ENCODE assay signal across 9 mouse cellular contexts in genomic region chr15:84891658-84892057, GRCm38 (mm10). TPM values are rescaled to one million over a fixed set of nuclear protein-coding genes. Genes with fewer than 3 reads are reported as not detected.
A peak's percentile ranks its signal among the peaks of the same experiment; 100 is the strongest.
DNase-seq lines count a peak whose midpoint lies in the region; ATAC-seq and TF ChIP-seq lines count a peak whose summit lies in the region.
"Had no signal": no experiment of that assay in that cellular context is flagged by ENCODE, and none has a peak within 500 bp of the region (broad histone marks: within the 10 kb centered on the region; RNA-seq: fewer than 3 reads in every experiment).

No protein-coding gene starts in this region.

- H3K4me3 ChIP-seq in kidney, embryonic 16.5 days (ENCODE audit: low read length) = no peak overlapping the region
- H3K4me3 ChIP-seq in forebrain, embryonic 14.5 days (ENCODE audit: low read depth, low read length) = no peak overlapping the region
- no peak overlapping the region for H3K4me3 ChIP-seq in stomach, postnatal 0 days (ENCODE audit: low read depth, low read length)
- H3K4me3 ChIP-seq: erythroblast, embryonic 14.5 days had no signal

- TF ChIP-seq CTCF in stomach, postnatal 0 days (IDR thresholded peaks at IDR 0.05; ENCODE audit: low read depth) = peak; percentile 90

- no peak for TF ChIP-seq EP300 in stomach, postnatal 0 days (optimal IDR thresholded peaks at IDR 0.05)

- no peak overlapping the region for H3K27ac ChIP-seq in kidney, embryonic 16.5 days (ENCODE audit: low read length)
- no peak overlapping the region for H3K27ac ChIP-seq in forebrain, embryonic 14.5 days (ENCODE audit: low read depth, low read length)
- no peak overlapping the region for H3K27ac ChIP-seq in stomach, postnatal 0 days (replicated peaks)

- peak; percentile 68 for DNase-seq in kidney, adult 18-20 months
- peak; percentile 61 for DNase-seq in c-Kit-positive CD71-negative TER-119-negative erythroid progenitor cells, embryonic 14.5 days (ENCODE audit: low read depth)
- peak; percentile 87 for DNase-seq in forebrain, embryonic 14.5 days (ENCODE audit: low spot score)
- DNase-seq in induced T-regulatory cell, adult 2 months (ENCODE audit: low read depth) = peak; percentile 79
- peak; percentile 72 for DNase-seq in left cerebral cortex, postnatal 4 days
- peak; percentile 21 to 43 for DNase-seq in natural killer cell, adult 2 months (ENCODE audit: low spot score in 2 of 2)
- DNase-seq in stomach, postnatal 0 days (ENCODE audit: low spot score) = peak; percentile 65

- no peaks in the 10 kb centered on the region for H3K36me3 ChIP-seq in kidney, embryonic 16.5 days (ENCODE audit: insufficient read depth, low read length)
- no peaks in the 10 kb centered on the region for H3K36me3 ChIP-seq in forebrain, embryonic 14.5 days (ENCODE audit: control insufficient read depth, insufficient read depth, low read length)
- H3K36me3 ChIP-seq in stomach, postnatal 0 days (ENCODE audit: control insufficient read depth, insufficient read depth, low read length) = no peaks in the 10 kb centered on the region

- H3K9ac ChIP-seq in kidney, embryonic 16.5 days (replicated peaks; ENCODE audit: low read length) = no peak overlapping the region
- no peak overlapping the region for H3K9ac ChIP-seq in forebrain, embryonic 14.5 days (ENCODE audit: low read length)
- H3K9ac ChIP-seq in stomach, postnatal 0 days (ENCODE audit: low read length) = no peak overlapping the region

- 0% methylated on average over 3 of the region's 3 CpGs for WGBS in kidney, embryonic 16.5 days
- 5% methylated on average over 3 of the region's 3 CpGs for WGBS in forebrain, embryonic 14.5 days
- 3% methylated on average over 3 of the region's 3 CpGs for WGBS in stomach, postnatal 0 days

- no peaks in the 10 kb centered on the region for H3K4me1 ChIP-seq in kidney, embryonic 16.5 days (ENCODE audit: insufficient read depth, low read length)
- H3K4me1 ChIP-seq in forebrain, embryonic 14.5 days (ENCODE audit: control insufficient read depth, insufficient read depth, low read length) = peaks cover 2% of the 10 kb centered on the region; the same call in 1 of the 2 replicates
- H3K4me1 ChIP-seq in stomach, postnatal 0 days (replicated peaks; ENCODE audit: control insufficient read depth, insufficient read depth) = no peaks in the 10 kb centered on the region

- no peak overlapping the region for H3K4me2 ChIP-seq in kidney, embryonic 16.5 days (replicated peaks; ENCODE audit: low read depth, low read length)
- H3K4me2 ChIP-seq in forebrain, embryonic 14.5 days (ENCODE audit: low read length) = no peak overlapping the region
- H3K4me2 ChIP-seq in stomach, postnatal 0 days (replicated peaks; ENCODE audit: low read depth) = no peak overlapping the region

- no peak for ATAC-seq in kidney, embryonic 16.5 days (ENCODE audit: low FRiP score, low TSS enrichment)
- peak; percentile 40; the same call in 1 of the 2 replicates for ATAC-seq in forebrain, embryonic 14.5 days
- peak; percentile 53; the same call in 1 of the 2 replicates for ATAC-seq in stomach, postnatal 0 days (ENCODE audit: low FRiP score, low TSS enrichment)

- H3K27me3 ChIP-seq in kidney, embryonic 16.5 days (ENCODE audit: insufficient read depth, low read length) = no peaks in the 10 kb centered on the region
- H3K27me3 ChIP-seq in forebrain, embryonic 14.5 days (replicated peaks; ENCODE audit: control insufficient read depth, insufficient read depth, low read length) = no peaks in the 10 kb centered on the region
- no peaks in the 10 kb centered on the region for H3K27me3 ChIP-seq in stomach, postnatal 0 days (ENCODE audit: control insufficient read depth, insufficient read depth, low read length)

- no peaks in the 10 kb centered on the region for H3K9me3 ChIP-seq in kidney, embryonic 16.5 days (ENCODE audit: low read length)
- no peaks in the 10 kb centered on the region for H3K9me3 ChIP-seq in forebrain, embryonic 14.5 days (replicated peaks; ENCODE audit: control insufficient read depth, low read length)
- H3K9me3 ChIP-seq in stomach, postnatal 0 days (ENCODE audit: control insufficient read depth, low read length) = no peaks in the 10 kb centered on the region

- intact Hi-C loops in left cerebral cortex, postnatal 4 days (cut with DNase I) = loop anchor here (10.0 kb wide), 1 partner anchor 87 kb away; no protein-coding TSS in a partner anchor

RNA-seq across cellular contexts. Expression of gene Gm29666, which starts 28.2 kb away (rescaled TPM):
- 0.50 and 0.95 TPM in 2 replicates for polyA plus RNA-seq in kidney, embryonic 16.5 days (2015; fragmentation: Nextera tagmentation; extraction: Ambion mirVana)
- 0.30 and 0.40 TPM in 2 replicates for polyA plus RNA-seq in forebrain, embryonic 14.5 days (2014; fragmentation: Nextera tagmentation; extraction: Ambion mirVana)
- total RNA-seq in left cerebral cortex, postnatal 4 days (2021) = 1 to 10 TPM; 1.6 to 1.7 TPM
- 0.13 and 0.15 TPM in 2 replicates for polyA plus RNA-seq in stomach, postnatal 0 days (2015; fragmentation: Nextera tagmentation; extraction: Ambion mirVana)

RNA-seq across cellular contexts. Expression of gene Nup50, which starts 31.6 kb away (rescaled TPM):
- 40.6 and 42.8 TPM in 2 replicates for polyA plus RNA-seq in kidney, embryonic 16.5 days (2015; fragmentation: Nextera tagmentation; extraction: Ambion mirVana)
- 28.3 and 33.3 TPM in 2 replicates for polyA plus RNA-seq in forebrain, embryonic 14.5 days (2014; fragmentation: Nextera tagmentation; extraction: Ambion mirVana)
- 10 to 100 TPM; 30.5 to 33.9 TPM for total RNA-seq in left cerebral cortex, postnatal 4 days (2021)
- polyA plus RNA-seq in stomach, postnatal 0 days (2015; fragmentation: Nextera tagmentation; extraction: Ambion mirVana) = 17.6 and 17.7 TPM in 2 replicates

RNA-seq across cellular contexts. Expression of gene Phf21b, which starts 35.8 kb away (rescaled TPM):
- 0.19 and 0.49 TPM in 2 replicates for polyA plus RNA-seq in kidney, embryonic 16.5 days (2015; fragmentation: Nextera tagmentation; extraction: Ambion mirVana)
- polyA plus RNA-seq in forebrain, embryonic 14.5 days (2014; fragmentation: Nextera tagmentation; extraction: Ambion mirVana) = 30.0 and 32.9 TPM in 2 replicates
- 10 to 100 TPM in 1 of 2 experiments, 1 to 10 TPM in 1; 9.3 to 13.1 TPM for total RNA-seq in left cerebral cortex, postnatal 4 days (2021)
- 0.12 and 0.16 TPM in 2 replicates for polyA plus RNA-seq in stomach, postnatal 0 days (2015; fragmentation: Nextera tagmentation; extraction: Ambion mirVana)

Comparison
In these comparisons a context has a peak if more than half of its experiments do, and no peak if none do; other contexts are left out.
1. DNase-seq: peak in every context shown above with its lines; median percentile 87 in forebrain, embryonic 14.5 days; 79 in induced T-regulatory cell, adult 2 months; 72 in left cerebral cortex, postnatal 4 days; 68 in kidney, adult 18-20 months; 65 in stomach, postnatal 0 days; 61 in c-Kit-positive CD71-negative TER-119-negative erythroid progenitor cells, embryonic 14.5 days; 32 in natural killer cell, adult 2 months.
2. RNA of gene Phf21b, which starts 35.8 kb away (polyA plus RNA-seq): 30.0 to 32.9 TPM in forebrain, embryonic 14.5 days; 0.19 to 0.49 TPM in kidney, embryonic 16.5 days and 0.12 to 0.16 TPM in stomach, postnatal 0 days; every median in the first group is over 10 times any median in the second.